In the genomic region with DNA sequence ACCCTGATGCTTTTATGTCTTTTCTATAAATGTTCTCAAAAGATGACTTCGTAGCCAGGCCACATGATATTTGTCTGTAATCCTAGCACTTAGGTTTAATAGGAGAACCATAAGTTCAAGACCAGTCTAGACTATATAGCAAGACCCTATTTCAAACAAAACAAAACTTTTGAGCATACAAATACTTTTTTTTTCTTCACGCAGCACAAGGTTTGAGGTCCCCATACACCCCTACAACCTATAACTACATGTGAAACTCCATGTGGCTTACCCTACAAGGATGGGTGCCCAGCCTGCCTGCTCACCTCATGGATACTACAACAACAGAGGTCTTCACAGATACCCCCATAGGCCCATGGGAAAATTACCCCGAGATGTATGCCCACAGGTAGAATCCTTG, we compare ENCODE assay signal across 8 mouse cellular contexts. TPM values are rescaled to one million over a fixed set of nuclear protein-coding genes. Genes with fewer than 3 reads are reported as not detected.
A peak's percentile ranks its signal among the peaks of the same experiment; 100 is the strongest.
DNase-seq lines count a peak whose midpoint lies in the region; ATAC-seq and TF ChIP-seq lines count a peak whose summit lies in the region.

No protein-coding gene starts in this region.

- no peak overlapping the region for H3K27ac ChIP-seq in kidney, postnatal 0 days
- no peak overlapping the region for H3K27ac ChIP-seq in intestine, embryonic 16.5 days (ENCODE audit: low read length)
- H3K27ac ChIP-seq in midbrain, postnatal 0 days (ENCODE audit: low read depth, low read length), result no peak overlapping the region

- 47% methylated on average over 3 of the region's 3 CpGs for WGBS in kidney, postnatal 0 days
- 44% methylated on average over 3 of the region's 3 CpGs for WGBS in intestine, embryonic 16.5 days
- 37% methylated on average over 3 of the region's 3 CpGs for WGBS in midbrain, postnatal 0 days

- no peaks in the 10 kb centered on the region for H3K9me3 ChIP-seq in kidney, postnatal 0 days (replicated peaks; ENCODE audit: low read length)
- H3K9me3 ChIP-seq in intestine, embryonic 16.5 days (ENCODE audit: control insufficient read depth, low read length), result no peaks in the 10 kb centered on the region
- H3K9me3 ChIP-seq in midbrain, postnatal 0 days (ENCODE audit: low read length), result no peaks in the 10 kb centered on the region

- no peak for DNase-seq in kidney, postnatal 0 days (ENCODE audit: low spot score)
- no peak for DNase-seq in kidney, postnatal 25 days
- no peak for DNase-seq in midbrain, postnatal 0 days (ENCODE audit: low spot score)
- DNase-seq in cerebellum, postnatal 36 days, result no peak
- no peak for DNase-seq in urinary bladder, postnatal 10 days (ENCODE audit: low spot score)
- DNase-seq in spleen, postnatal 10 days (ENCODE audit: low spot score in 2 of 2), result no peak

- peaks cover 10% of the 10 kb centered on the region for H3K4me1 ChIP-seq in kidney, postnatal 0 days (replicated peaks; ENCODE audit: insufficient read depth, low read length)
- peaks cover 11% of the 10 kb centered on the region for H3K4me1 ChIP-seq in intestine, embryonic 16.5 days (ENCODE audit: control insufficient read depth, insufficient read depth, low read length)
- 0 out of 2 replicates have a peak, but pooled peaks cover 4% of the 10 kb centered on the region for H3K4me1 ChIP-seq in midbrain, postnatal 0 days (ENCODE audit: insufficient read depth, low read length)

- H3K36me3 ChIP-seq in kidney, postnatal 0 days (ENCODE audit: insufficient read depth, low read length), result peaks cover 23% of the 10 kb centered on the region
- peaks cover 7% of the 10 kb centered on the region; the same call in 1 of the 2 replicates for H3K36me3 ChIP-seq in intestine, embryonic 16.5 days (ENCODE audit: control insufficient read depth, insufficient read depth, low read length)
- peaks cover 22% of the 10 kb centered on the region for H3K36me3 ChIP-seq in midbrain, postnatal 0 days (ENCODE audit: insufficient read depth, low read length)

- no peak overlapping the region for H3K9ac ChIP-seq in kidney, postnatal 0 days (ENCODE audit: low read depth, low read length)
- H3K9ac ChIP-seq in intestine, embryonic 16.5 days (ENCODE audit: low read depth, low read length), result no peak overlapping the region
- H3K9ac ChIP-seq in midbrain, postnatal 0 days (replicated peaks; ENCODE audit: low read length, poor library complexity, severe bottlenecking), result no peak overlapping the region

- H3K27me3 ChIP-seq in kidney, postnatal 0 days (ENCODE audit: insufficient read depth, low read length), result no peaks in the 10 kb centered on the region
- H3K27me3 ChIP-seq in intestine, embryonic 16.5 days (replicated peaks; ENCODE audit: control insufficient read depth, insufficient read depth, low read length), result no peaks in the 10 kb centered on the region
- H3K27me3 ChIP-seq in midbrain, postnatal 0 days (ENCODE audit: insufficient read depth, low read length), result no peaks in the 10 kb centered on the region

- ATAC-seq in kidney, postnatal 0 days (replicated peaks; ENCODE audit: low FRiP score, low read depth), result peak; percentile 23; the same call in 1 of the 2 replicates
- ATAC-seq in erythroblast, adult 5-6 weeks (replicated peaks; ENCODE audit: low FRiP score, poor library complexity, severe bottlenecking), result peak; percentile 30; the same call in 1 of the 2 replicates
- ATAC-seq in intestine, embryonic 16.5 days, result peak; percentile 54
- peak; percentile 12; the same call in 1 of the 2 replicates for ATAC-seq in midbrain, postnatal 0 days (ENCODE audit: low FRiP score)

- peak overlapping the region; percentile 83 for H3K4me2 ChIP-seq in kidney, postnatal 0 days (ENCODE audit: low read length)
- peak overlapping the region; percentile 16; the same call in 1 of the 2 replicates for H3K4me2 ChIP-seq in intestine, embryonic 16.5 days (ENCODE audit: low read depth, low read length)
- H3K4me2 ChIP-seq in midbrain, postnatal 0 days (ENCODE audit: low read depth, low read length, poor library complexity, severe bottlenecking), result peak overlapping the region; percentile 85

- no peak for TF ChIP-seq CTCF in kidney, postnatal 0 days (IDR thresholded peaks at IDR 0.05; ENCODE audit: low read depth)
- TF ChIP-seq CTCF in midbrain, postnatal 0 days (IDR thresholded peaks at IDR 0.05), result no peak

- H3K4me3 ChIP-seq in kidney, postnatal 0 days (replicated peaks; ENCODE audit: low read depth, low read length), result peak overlapping the region; percentile 87
- peak overlapping the region; percentile 96 for H3K4me3 ChIP-seq in intestine, embryonic 16.5 days (ENCODE audit: low read length)
- peak overlapping the region; percentile 83 for H3K4me3 ChIP-seq in midbrain, postnatal 0 days (ENCODE audit: low read depth, low read length)

RNA-seq across cellular contexts. Expression of a gene that starts 0.4 kb away (rescaled TPM):
- polyA plus RNA-seq in kidney, postnatal 0 days (2015; fragmentation: Nextera tagmentation; extraction: Ambion mirVana), result 63.7 and 64.0 TPM in 2 replicates
- total RNA-seq in erythroblast, adult 5-6 weeks (2015; ENCODE audit: low replicate concordance), result 3.3 and 11.7 TPM in 2 replicates
- total RNA-seq in erythroblast, adult 5-6 weeks (2017; ENCODE audit: low replicate concordance), result 8.1 and 15.2 TPM in 2 replicates
- polyA plus RNA-seq in intestine, embryonic 16.5 days (2015; fragmentation: Nextera tagmentation; extraction: Ambion mirVana), result 76.3 and 80.8 TPM in 2 replicates
- total RNA-seq in midbrain, postnatal 0 days (2014; rRNA removed), result 121 and 127 TPM in 2 replicates
- polyA plus RNA-seq in midbrain, postnatal 0 days (2015; fragmentation: Nextera tagmentation; extraction: Ambion mirVana), result 93.2 and 111 TPM in 2 replicates

RNA-seq across cellular contexts. Expression of a gene that starts 28.3 kb away (rescaled TPM):
- 11.8 and 12.8 TPM in 2 replicates for polyA plus RNA-seq in kidney, postnatal 0 days (2015; fragmentation: Nextera tagmentation; extraction: Ambion mirVana)
- 0.58 and 0.84 TPM in 2 replicates for total RNA-seq in erythroblast, adult 5-6 weeks (2015; ENCODE audit: low replicate concordance)
- total RNA-seq in erythroblast, adult 5-6 weeks (2017; ENCODE audit: low replicate concordance), result 2.6 TPM in 1 of 2 replicates, not detected in the other
- polyA plus RNA-seq in intestine, embryonic 16.5 days (2015; fragmentation: Nextera tagmentation; extraction: Ambion mirVana), result 15.9 TPM in 2 replicates
- 5.9 and 10.3 TPM in 2 replicates for total RNA-seq in midbrain, postnatal 0 days (2014; rRNA removed)
- polyA plus RNA-seq in midbrain, postnatal 0 days (2015; fragmentation: Nextera tagmentation; extraction: Ambion mirVana), result 7.0 and 7.4 TPM in 2 replicates

RNA-seq across cellular contexts. Expression of a gene that starts 51.6 kb away (rescaled TPM):
- polyA plus RNA-seq in kidney, postnatal 0 days (2015; fragmentation: Nextera tagmentation; extraction: Ambion mirVana), result 0.58 and 0.91 TPM in 2 replicates
- total RNA-seq in erythroblast, adult 5-6 weeks (2015; ENCODE audit: low replicate concordance), result not detected in 2 replicates
- total RNA-seq in erythroblast, adult 5-6 weeks (2017; ENCODE audit: low replicate concordance), result not detected in 2 replicates
- 0.20 and 0.22 TPM in 2 replicates for polyA plus RNA-seq in intestine, embryonic 16.5 days (2015; fragmentation: Nextera tagmentation; extraction: Ambion mirVana)
- 1.1 and 1.3 TPM in 2 replicates for total RNA-seq in midbrain, postnatal 0 days (2014; rRNA removed)
- 0.59 and 0.64 TPM in 2 replicates for polyA plus RNA-seq in midbrain, postnatal 0 days (2015; fragmentation: Nextera tagmentation; extraction: Ambion mirVana)

RNA-seq across cellular contexts. Expression of a gene that starts 54.5 kb away (rescaled TPM):
- 8.8 and 11.4 TPM in 2 replicates for polyA plus RNA-seq in kidney, postnatal 0 days (2015; fragmentation: Nextera tagmentation; extraction: Ambion mirVana)
- total RNA-seq in erythroblast, adult 5-6 weeks (2015; ENCODE audit: low replicate concordance), result not detected in 2 replicates
- not detected in 2 replicates for total RNA-seq in erythroblast, adult 5-6 weeks (2017; ENCODE audit: low replicate concordance)
- polyA plus RNA-seq in intestine, embryonic 16.5 days (2015; fragmentation: Nextera tagmentation; extraction: Ambion mirVana), result 0.73 and 1.5 TPM in 2 replicates
- total RNA-seq in midbrain, postnatal 0 days (2014; rRNA removed), result not detected in 2 replicates
- not detected in 2 replicates for polyA plus RNA-seq in midbrain, postnatal 0 days (2015; fragmentation: Nextera tagmentation; extraction: Ambion mirVana)

RNA-seq across cellular contexts. Expression of a gene that starts 56.9 kb away (rescaled TPM):
- polyA plus RNA-seq in kidney, postnatal 0 days (2015; fragmentation: Nextera tagmentation; extraction: Ambion mirVana), result 5.0 and 5.9 TPM in 2 replicates
- not detected in 2 replicates for total RNA-seq in erythroblast, adult 5-6 weeks (2015; ENCODE audit: low replicate concordance)
- not detected in 2 replicates for total RNA-seq in erythroblast, adult 5-6 weeks (2017; ENCODE audit: low replicate concordance)
- polyA plus RNA-seq in intestine, embryonic 16.5 days (2015; fragmentation: Nextera tagmentation; extraction: Ambion mirVana), result 15.1 and 20.1 TPM in 2 replicates
- total RNA-seq in midbrain, postnatal 0 days (2014; rRNA removed), result 4.1 and 4.6 TPM in 2 replicates
- 4.1 and 4.7 TPM in 2 replicates for polyA plus RNA-seq in midbrain, postnatal 0 days (2015; fragmentation: Nextera tagmentation; extraction: Ambion mirVana)

Comparison
In these comparisons a context has a peak if more than half of its experiments do, and no peak if none do; other contexts are left out.
1. H3K4me2 ChIP-seq: peak in every context shown above with its lines; median percentile 85 in midbrain, postnatal 0 days; 83 in kidney, postnatal 0 days; 16 in intestine, embryonic 16.5 days.